In genomic region chr1:88261706-88262105, GRCm38 (mm10) we compare ENCODE assay signal across 21 mouse cellular contexts. TPM values are rescaled to one million over a fixed set of nuclear protein-coding genes. Genes with fewer than 3 reads are reported as not detected.
DNase-seq lines count a peak whose midpoint lies in the region; ATAC-seq and TF ChIP-seq lines count a peak whose summit lies in the region.
"Had no signal": no experiment of that assay in that cellular context is flagged by ENCODE, and none has a peak within 500 bp of the region (broad histone marks: within the 10 kb centered on the region; RNA-seq: fewer than 3 reads in every experiment).

No protein-coding gene starts in this region.

- no peak overlapping the region for H3K4me2 ChIP-seq in forebrain, postnatal 0 days (ENCODE audit: low read depth)
- H3K4me2 ChIP-seq in forebrain, embryonic 11.5 days (ENCODE audit: low read depth, low read length, severe bottlenecking) = no peak overlapping the region
- H3K4me2 ChIP-seq in liver, embryonic 13.5 days = no peak overlapping the region
- H3K4me2 ChIP-seq in hindbrain, embryonic 16.5 days (ENCODE audit: low read length) = no peak overlapping the region
- H3K4me2 ChIP-seq: neural tube, embryonic 12.5 days had no signal

- TF ChIP-seq CTCF in forebrain, postnatal 0 days (IDR thresholded peaks at IDR 0.05; ENCODE audit: low read depth) = peak; percentile 24

- no peak for ATAC-seq in forebrain, postnatal 0 days
- no peak for ATAC-seq in forebrain, embryonic 11.5 days (replicated peaks; ENCODE audit: low FRiP score)
- peak; percentile 1; the same call in 1 of the 2 replicates for ATAC-seq in liver, embryonic 13.5 days (ENCODE audit: low read depth)
- ATAC-seq in hindbrain, embryonic 16.5 days = no peak

- no peak for DNase-seq in forebrain, postnatal 0 days
- no peak for DNase-seq in forebrain, embryonic 11.5 days (ENCODE audit: low spot score)
- DNase-seq in thymus, postnatal 4 days = peak; percentile 28
- no peak for DNase-seq in thymus, postnatal 25 days
- DNase-seq in liver, embryonic 13.5 days = no peak
- no peak for DNase-seq in adrenal gland, postnatal 25 days
- DNase-seq: cerebellum, adult 9-11 months; kidney, adult 18-20 months; right cerebral cortex, postnatal 4 days; thymus, adult 2 months had no signal

- H3K9me3 ChIP-seq in forebrain, postnatal 0 days (ENCODE audit: low read length) = peaks cover 14% of the 10 kb centered on the region
- peaks cover 30% of the 10 kb centered on the region for H3K9me3 ChIP-seq in forebrain, embryonic 11.5 days (ENCODE audit: control insufficient read depth, low read length)
- peaks cover 12% of the 10 kb centered on the region; the same call in 1 of the 2 replicates for H3K9me3 ChIP-seq in liver, embryonic 13.5 days (replicated peaks)
- H3K9me3 ChIP-seq in hindbrain, embryonic 16.5 days (ENCODE audit: control insufficient read depth, low read length) = peaks cover 3% of the 10 kb centered on the region; the same call in 1 of the 2 replicates

- H3K27ac ChIP-seq in forebrain, postnatal 0 days (ENCODE audit: low read depth, low read length) = no peak overlapping the region
- no peak overlapping the region for H3K27ac ChIP-seq in forebrain, embryonic 11.5 days (ENCODE audit: low read depth, low read length)
- H3K27ac ChIP-seq in liver, embryonic 13.5 days = no peak overlapping the region
- H3K27ac ChIP-seq in hindbrain, embryonic 16.5 days (ENCODE audit: low read depth, low read length) = no peak overlapping the region
- H3K27ac ChIP-seq: hindbrain, embryonic 10.5 days; neural tube, embryonic 12.5 days had no signal

- no peaks in the 10 kb centered on the region for H3K27me3 ChIP-seq in forebrain, postnatal 0 days (ENCODE audit: insufficient read depth, low read length)
- no peaks in the 10 kb centered on the region for H3K27me3 ChIP-seq in forebrain, embryonic 11.5 days (ENCODE audit: control insufficient read depth, insufficient read depth, low read length)
- no peaks in the 10 kb centered on the region for H3K27me3 ChIP-seq in liver, embryonic 13.5 days
- H3K27me3 ChIP-seq in hindbrain, embryonic 16.5 days (replicated peaks; ENCODE audit: control insufficient read depth, insufficient read depth, low read length) = no peaks in the 10 kb centered on the region
- H3K27me3 ChIP-seq: neural tube, embryonic 12.5 days had no signal

- H3K36me3 ChIP-seq in forebrain, postnatal 0 days (ENCODE audit: insufficient read depth) = peaks cover 77% of the 10 kb centered on the region
- H3K36me3 ChIP-seq in forebrain, embryonic 11.5 days (ENCODE audit: control insufficient read depth, insufficient read depth, low read length) = peaks cover 64% of the 10 kb centered on the region
- peaks cover 72% of the 10 kb centered on the region for H3K36me3 ChIP-seq in liver, embryonic 13.5 days
- H3K36me3 ChIP-seq in hindbrain, embryonic 16.5 days (ENCODE audit: control insufficient read depth, insufficient read depth, low read length) = peaks cover 50% of the 10 kb centered on the region

- no peak overlapping the region for H3K9ac ChIP-seq in forebrain, postnatal 0 days
- H3K9ac ChIP-seq in forebrain, embryonic 11.5 days (ENCODE audit: low read length) = no peak overlapping the region
- H3K9ac ChIP-seq in liver, embryonic 13.5 days = no peak overlapping the region
- no peak overlapping the region for H3K9ac ChIP-seq in hindbrain, embryonic 16.5 days (ENCODE audit: low read depth, low read length)
- H3K9ac ChIP-seq: neural tube, embryonic 12.5 days had no signal

- no peaks in the 10 kb centered on the region for H3K4me1 ChIP-seq in forebrain, postnatal 0 days (ENCODE audit: insufficient read depth)
- no peaks in the 10 kb centered on the region for H3K4me1 ChIP-seq in forebrain, embryonic 11.5 days (replicated peaks; ENCODE audit: control insufficient read depth, insufficient read depth, low read length)
- peaks cover 39% of the 10 kb centered on the region for H3K4me1 ChIP-seq in liver, embryonic 13.5 days (replicated peaks)
- no peaks in the 10 kb centered on the region for H3K4me1 ChIP-seq in hindbrain, embryonic 16.5 days (ENCODE audit: control insufficient read depth, insufficient read depth, low read depth, low read length)
- H3K4me1 ChIP-seq: hindbrain, embryonic 10.5 days had no signal

- no peak overlapping the region for H3K4me3 ChIP-seq in forebrain, postnatal 0 days (ENCODE audit: low read depth, low read length)
- H3K4me3 ChIP-seq in forebrain, embryonic 11.5 days (ENCODE audit: low read depth, low read length) = no peak overlapping the region
- no peak overlapping the region for H3K4me3 ChIP-seq in liver, embryonic 13.5 days (replicated peaks)
- no peak overlapping the region for H3K4me3 ChIP-seq in hindbrain, embryonic 16.5 days (ENCODE audit: low read length)
- H3K4me3 ChIP-seq: hindbrain, embryonic 10.5 days; neural tube, embryonic 12.5 days had no signal

- WGBS in forebrain, postnatal 0 days = 88% methylated on average over 7 of the region's 7 CpGs
- WGBS in forebrain, embryonic 11.5 days = 86% methylated on average over 7 of the region's 7 CpGs
- 72% methylated on average over 7 of the region's 7 CpGs for WGBS in liver, embryonic 13.5 days (ENCODE audit: insufficient replicate concordance)
- WGBS in hindbrain, embryonic 16.5 days = 86% methylated on average over 7 of the region's 7 CpGs

RNA-seq across cellular contexts. Expression of gene Hjurp, which starts 15.7 kb away (rescaled TPM):
- total RNA-seq in forebrain, postnatal 0 days (2014; rRNA removed) = 77.6 and 88.0 TPM in 2 replicates
- 24.5 and 40.0 TPM in 2 replicates for polyA plus RNA-seq in forebrain, postnatal 0 days (2015; fragmentation: Nextera tagmentation; extraction: Ambion mirVana)
- 221 and 223 TPM in 2 replicates for polyA plus RNA-seq in forebrain, embryonic 11.5 days (2014; fragmentation: Nextera tagmentation; extraction: Ambion mirVana)
- polyA plus RNA-seq in liver, embryonic 13.5 days (2015; fragmentation: Nextera tagmentation; extraction: Ambion mirVana) = 61.0 and 69.7 TPM in 2 replicates
- polyA plus RNA-seq in hindbrain, embryonic 16.5 days (2015; fragmentation: Nextera tagmentation; extraction: Ambion mirVana) = 66.4 and 80.3 TPM in 2 replicates
- 58.4 and 64.0 TPM in 2 replicates for total RNA-seq in adrenal gland, postnatal 25 days (2021)

RNA-seq across cellular contexts. Expression of gene Trpm8, which starts 15.8 kb away (rescaled TPM):
- 0.38 TPM in 2 replicates for total RNA-seq in forebrain, postnatal 0 days (2014; rRNA removed)
- 0.19 and 0.36 TPM in 2 replicates for polyA plus RNA-seq in forebrain, postnatal 0 days (2015; fragmentation: Nextera tagmentation; extraction: Ambion mirVana)
- not detected in 2 replicates for polyA plus RNA-seq in forebrain, embryonic 11.5 days (2014; fragmentation: Nextera tagmentation; extraction: Ambion mirVana)
- polyA plus RNA-seq in liver, embryonic 13.5 days (2015; fragmentation: Nextera tagmentation; extraction: Ambion mirVana) = not detected in 2 replicates
- 0.10 and 0.14 TPM in 2 replicates for polyA plus RNA-seq in hindbrain, embryonic 16.5 days (2015; fragmentation: Nextera tagmentation; extraction: Ambion mirVana)
- total RNA-seq in adrenal gland, postnatal 25 days (2021) = not detected in 2 replicates
- total RNA-seq: adrenal gland, postnatal 14 days; megakaryocyte, adult 5-6 weeks had no signal
- polyA plus RNA-seq: gonadal fat pad, adult 2 months; hindbrain, embryonic 10.5 days; neural tube, embryonic 12.5 days had no signal

RNA-seq across cellular contexts. Expression of gene Mroh2a, which starts 34.9 kb away (rescaled TPM):
- 0.23 TPM in 1 of 2 replicates, not detected in the other for total RNA-seq in forebrain, postnatal 0 days (2014; rRNA removed)
- 0.35 and 0.36 TPM in 2 replicates for polyA plus RNA-seq in forebrain, postnatal 0 days (2015; fragmentation: Nextera tagmentation; extraction: Ambion mirVana)
- polyA plus RNA-seq in forebrain, embryonic 11.5 days (2014; fragmentation: Nextera tagmentation; extraction: Ambion mirVana) = 2.5 and 3.0 TPM in 2 replicates
- polyA plus RNA-seq in liver, embryonic 13.5 days (2015; fragmentation: Nextera tagmentation; extraction: Ambion mirVana) = 0.41 TPM in 2 replicates
- 0.45 and 0.54 TPM in 2 replicates for polyA plus RNA-seq in hindbrain, embryonic 16.5 days (2015; fragmentation: Nextera tagmentation; extraction: Ambion mirVana)
- 0.33 TPM in 1 of 2 replicates, not detected in the other for total RNA-seq in adrenal gland, postnatal 25 days (2021)
- total RNA-seq: midbrain, postnatal 0 days had no signal

RNA-seq across cellular contexts. Expression of gene Ugt1a1, which starts 49.9 kb away (rescaled TPM):
- total RNA-seq in forebrain, postnatal 0 days (2014; rRNA removed) = 0.14 TPM in 1 of 2 replicates, not detected in the other
- not detected in 2 replicates for polyA plus RNA-seq in forebrain, postnatal 0 days (2015; fragmentation: Nextera tagmentation; extraction: Ambion mirVana)
- polyA plus RNA-seq in forebrain, embryonic 11.5 days (2014; fragmentation: Nextera tagmentation; extraction: Ambion mirVana) = not detected in 2 replicates
- polyA plus RNA-seq in liver, embryonic 13.5 days (2015; fragmentation: Nextera tagmentation; extraction: Ambion mirVana) = 0.08 TPM in 1 of 2 replicates, not detected in the other
- not detected in 2 replicates for polyA plus RNA-seq in hindbrain, embryonic 16.5 days (2015; fragmentation: Nextera tagmentation; extraction: Ambion mirVana)
- total RNA-seq in adrenal gland, postnatal 25 days (2021) = 27.4 and 28.3 TPM in 2 replicates
- total RNA-seq: ES-E14; layer of hippocampus, postnatal 10 days; midbrain, postnatal 0 days had no signal
- polyA plus RNA-seq: C2C12; heart, embryonic 14.5 days; hindbrain, embryonic 10.5 days; midbrain, postnatal 0 days; neural tube, embryonic 12.5 days had no signal

RNA-seq across cellular contexts. Expression of gene Dnajb3, which starts 56.1 kb away (rescaled TPM):
- total RNA-seq in forebrain, postnatal 0 days (2014; rRNA removed) = 5.3 and 6.6 TPM in 2 replicates
- 10.7 and 12.4 TPM in 2 replicates for polyA plus RNA-seq in forebrain, postnatal 0 days (2015; fragmentation: Nextera tagmentation; extraction: Ambion mirVana)
- 11.5 and 12.5 TPM in 2 replicates for polyA plus RNA-seq in forebrain, embryonic 11.5 days (2014; fragmentation: Nextera tagmentation; extraction: Ambion mirVana)
- 11.3 and 11.4 TPM in 2 replicates for polyA plus RNA-seq in liver, embryonic 13.5 days (2015; fragmentation: Nextera tagmentation; extraction: Ambion mirVana)
- polyA plus RNA-seq in hindbrain, embryonic 16.5 days (2015; fragmentation: Nextera tagmentation; extraction: Ambion mirVana) = 11.6 and 12.1 TPM in 2 replicates
- 3.4 and 5.9 TPM in 2 replicates for total RNA-seq in adrenal gland, postnatal 25 days (2021)
- total RNA-seq: megakaryocyte, adult 5-6 weeks had no signal
- polyA plus RNA-seq: C2C12 had no signal
